Mouse (Mus musculus) cerebellum, postnatal 10 days (tissue): ENCODE measurements at regions not wholly inside any gene's neighbourhood (a gene's known extent, or its start where the extent isn't known, plus 50 kb on each side); places are given as distances from the start of the nearest gene placed in this dataset.

Experiments used
- DNase-seq, 2 experiments: peaks; one replicate each; pipeline ENCODE4 v3.0.0; 2021; ENCODE audit warnings: mixed read lengths in 2 of 2

DNA sequence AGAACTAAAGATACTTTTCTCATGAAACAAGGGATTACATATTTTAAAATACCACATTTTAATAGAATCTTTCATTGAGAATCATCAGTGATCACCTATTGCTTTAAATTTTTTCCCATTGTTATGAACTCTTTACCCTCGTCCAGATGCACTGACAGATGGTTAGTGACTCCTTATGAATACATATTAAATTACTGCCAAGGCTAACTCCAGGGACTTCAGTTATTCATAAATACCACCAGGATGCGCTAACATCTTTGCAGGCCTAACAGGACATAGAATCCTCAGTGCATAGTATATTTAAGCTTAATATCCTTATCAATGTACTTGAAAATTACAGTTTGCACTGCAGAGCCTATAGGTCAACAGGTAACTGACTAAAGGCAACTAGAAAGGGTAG, 1362.5 kb upstream of the Tmeff2 start:
- DNase-seq = peak; percentile 39 to 61

DNA sequence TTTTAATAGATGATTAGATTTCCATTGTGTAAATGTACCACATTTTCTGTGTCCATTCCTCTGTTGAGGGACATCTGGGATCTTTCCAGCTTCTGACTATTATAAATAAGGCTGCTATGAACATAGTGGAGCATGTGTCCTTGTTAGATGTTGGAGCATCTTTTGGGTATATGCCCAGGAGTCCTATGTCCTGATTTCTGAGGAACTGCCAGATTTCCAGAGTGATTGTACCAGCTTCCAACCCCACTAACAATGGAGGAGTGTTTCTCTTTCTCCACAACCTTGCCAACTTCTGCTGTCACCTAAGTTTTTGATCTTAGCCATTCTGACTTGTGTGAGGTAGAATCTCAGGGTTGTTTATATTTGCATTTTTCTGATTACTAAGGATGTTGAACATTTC, 1328.3 kb upstream of the Tmeff2 start:
- DNase-seq = peak in 1 of 2 experiments; percentile 15

DNA sequence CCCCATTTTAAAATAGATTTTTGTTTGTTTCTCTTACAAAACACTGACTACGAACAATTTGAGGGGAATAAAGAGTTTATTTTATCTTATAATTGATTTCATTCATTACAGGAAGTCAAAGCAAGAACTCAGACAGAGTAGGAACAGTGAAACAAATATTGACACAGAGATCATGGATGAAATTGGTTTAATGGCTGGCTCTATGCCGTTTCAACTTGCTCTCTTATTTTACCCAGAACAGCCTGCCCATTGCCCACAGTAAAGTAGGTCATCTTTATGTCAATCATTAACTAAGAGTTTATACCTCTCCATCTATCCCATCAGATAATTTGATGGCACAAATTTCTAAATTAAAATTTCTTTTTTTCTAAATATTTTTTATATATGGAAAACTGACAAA, 1327.9 kb upstream of the Tmeff2 start:
- DNase-seq = no peak
